Mouse (Mus musculus) testis, adult 2 months (tissue): ENCODE results near the gene Gm21985. TPM values are rescaled to one million over a fixed set of nuclear protein-coding genes. Genes with fewer than 3 reads are reported as not detected.

Experiments
- H3K27ac ChIP-seq: fragments of 200-500 bp; 2 replicates; pipeline ENCODE4 v1.5.1; 2012; ENCODE audit warnings: low read depth, low read length; ENCODE audit not compliant: control insufficient read depth, insufficient read depth
- H3K27me3 ChIP-seq: fragments of 200-500 bp; 2 replicates; pipeline ENCODE4 v1.6.1; 2012; ENCODE audit warnings: mild to moderate bottlenecking, low read length, moderate library complexity; ENCODE audit not compliant: control insufficient read depth, insufficient read depth
- H3K36me3 ChIP-seq: fragments of 200-500 bp; 2 replicates; pipeline ENCODE4 v1.6.1; 2012; ENCODE audit warnings: mild to moderate bottlenecking, low read length; ENCODE audit not compliant: control insufficient read depth, insufficient read depth
- H3K4me1 ChIP-seq: fragments of 200-500 bp; 2 replicates; pipeline ENCODE4 v1.6.1; 2012; ENCODE audit warnings: low read length; ENCODE audit not compliant: control insufficient read depth, insufficient read depth
- H3K4me3 ChIP-seq: fragments of 200-500 bp; 2 replicates; pipeline ENCODE4 v1.5.1; 2012; ENCODE audit warnings: low read depth, mild to moderate bottlenecking, low read length, moderate library complexity, mixed read lengths; ENCODE audit not compliant: control insufficient read depth
- CTCF ChIP-seq: fragments of 200-500 bp; IDR thresholded peaks from 2 replicates; pipeline ENCODE4 v1.5.1; 2012; ENCODE audit warnings: low read depth, mild to moderate bottlenecking, inconsistent platforms, low read length, moderate library complexity; ENCODE audit not compliant: control insufficient read depth, insufficient read depth, insufficient replicate concordance
- POLR2A ChIP-seq: fragments of 200-500 bp; IDR thresholded peaks from 2 replicates; pipeline ENCODE4 v1.6.1; 2012; ENCODE audit warnings: low read depth, mild to moderate bottlenecking, inconsistent platforms, low read length, moderate library complexity; ENCODE audit not compliant: control insufficient read depth
- polyA plus RNA-seq: library from polyadenylated mRNA; depleted of rRNA; stranded (reverse); fragments of >200 nt; gene quantifications from 2 replicates; pipeline ENCODE4 v1.2.3, GENCODE M21; 2012; rRNA removed

Gene Gm21985
- polyA plus RNA-seq, 1 experiment, result not detected

- H3K27ac ChIP-seq, result peak overlapping the region; percentile 89
- H3K36me3 ChIP-seq, result no peaks in the 10 kb centered on the region
- H3K4me1 ChIP-seq, result no peaks in the 10 kb centered on the region
- H3K4me3 ChIP-seq, result peak overlapping the region; percentile 96
- TF ChIP-seq POLR2A (no peak), CTCF (no peak; the same call in 1 of the 2 replicates)
- no peaks in the 10 kb centered on the region for H3K27me3 ChIP-seq
Observed at GRCm38 (mm10) chr2:112454125-112454861, 188.2 kb downstream of the Gm21985 start.

GRCm38 (mm10) chr2:112454862-112455564 is 188.9 kb downstream of the Gm21985 start, which contains the start of gene Emc7:
Emc7 (plus strand) TSS chr2:112454997.
- Histone ChIP-seq H3K4me1 (no peaks in the 10 kb centered on the region), H3K27ac (peak within 1 kb of the TSS; percentile 89), H3K36me3 (no peaks in the 10 kb centered on the region), H3K4me3 (peak within 1 kb of the TSS; percentile 96), H3K27me3 (no peaks in the 10 kb centered on the region)
- TF ChIP-seq CTCF (no peak), POLR2A (peak; percentile 94)

Other genes starting within 250 kb of the Gm21985 start
- not detected in 2 replicates for gene Olfr1311, start 241.9 kb upstream of the Gm21985 start, polyA plus RNA-seq
- not detected in 2 replicates for gene Olfr1312, start 216.1 kb upstream of the Gm21985 start, polyA plus RNA-seq
- gene Olfr1313, start 188.5 kb upstream of the Gm21985 start, polyA plus RNA-seq, result not detected in 2 replicates
- not detected in 2 replicates for gene Olfr1314, start 169.5 kb upstream of the Gm21985 start, polyA plus RNA-seq
- gene Olfr1315-ps1, start 150.9 kb upstream of the Gm21985 start, polyA plus RNA-seq, result not detected in 2 replicates
- gene Olfr1316, start 131.3 kb upstream of the Gm21985 start, polyA plus RNA-seq, result not detected in 2 replicates
- not detected in 2 replicates for gene Olfr1317, start 126.0 kb upstream of the Gm21985 start, polyA plus RNA-seq
- not detected in 2 replicates for gene Olfr1318, start 112.1 kb upstream of the Gm21985 start, polyA plus RNA-seq
- gene Lpcat4, start 26.8 kb upstream of the Gm21985 start, polyA plus RNA-seq, result 74.6 and 88.6 TPM in 2 replicates
- 22.6 and 23.7 TPM in 2 replicates for gene Nutm1, start 7.0 kb upstream of the Gm21985 start, polyA plus RNA-seq
- 108 and 121 TPM in 2 replicates for gene Nop10, start 4.4 kb upstream of the Gm21985 start, polyA plus RNA-seq
- 28.8 and 34.1 TPM in 2 replicates for gene Slc12a6, start 489 bp upstream of the Gm21985 start, polyA plus RNA-seq
- gene Emc4, start 101.7 kb downstream of the Gm21985 start, polyA plus RNA-seq, result 105 and 118 TPM in 2 replicates
- 0.78 and 1.1 TPM in 2 replicates for gene Katnbl1, start 112.9 kb downstream of the Gm21985 start, polyA plus RNA-seq
- 8.2 and 10.6 TPM in 2 replicates for gene Emc7, start 188.7 kb downstream of the Gm21985 start, polyA plus RNA-seq
- gene Chrm5, start 214.5 kb downstream of the Gm21985 start, polyA plus RNA-seq, result 0.18 TPM in 1 of 2 replicates, not detected in the other
- 145 and 155 TPM in 2 replicates for gene Aven, start 226.7 kb downstream of the Gm21985 start, polyA plus RNA-seq